Mouse (Mus musculus): ENCODE data around the gene Macrod2.

DNA sequence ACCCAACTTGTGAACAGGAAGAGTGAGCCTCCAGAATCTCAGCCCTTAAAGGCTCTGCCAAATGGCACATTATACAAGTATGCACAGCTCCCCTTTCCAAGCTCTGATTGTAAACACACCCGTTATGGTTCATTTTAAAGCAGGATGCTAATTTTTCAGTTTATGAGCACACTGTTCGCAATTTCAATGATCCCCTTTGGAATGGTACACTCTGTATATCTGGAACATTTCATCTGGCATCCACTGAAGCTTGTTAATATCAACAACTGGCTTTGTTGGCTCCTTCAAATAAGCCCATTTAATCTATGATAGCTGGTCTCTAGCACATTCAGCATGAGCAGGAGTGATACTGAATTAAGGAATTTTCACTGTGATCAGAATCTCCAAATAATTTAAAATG lies 1222.6 kb downstream of the Macrod2 start:
- TF ChIP-seq CTCF (IDR thresholded peaks at IDR 0.05; ENCODE audit: control insufficient read depth, insufficient read depth, insufficient replicate concordance, low read depth, low read length) (no peak), POLR2A (IDR thresholded peaks at IDR 0.05; ENCODE audit: control insufficient read depth, low read depth, low read length) (no peak)

All from testis, adult 2 months (tissue).